Mouse (Mus musculus) lung, postnatal 0 days (tissue): ENCODE measurements around the gene Folr1.

Experiments
- CTCF ChIP-seq: IDR thresholded peaks from 2 replicates; pipeline ENCODE4 v1.5.1; 2016; ENCODE audit warnings: antibody characterized with exemption, mild to moderate bottlenecking
- EP300 ChIP-seq: IDR thresholded peaks from 2 replicates; pipeline ENCODE4 v1.6.1; 2016; ENCODE audit warnings: antibody characterized with exemption, mild to moderate bottlenecking, control low read depth

DNA sequence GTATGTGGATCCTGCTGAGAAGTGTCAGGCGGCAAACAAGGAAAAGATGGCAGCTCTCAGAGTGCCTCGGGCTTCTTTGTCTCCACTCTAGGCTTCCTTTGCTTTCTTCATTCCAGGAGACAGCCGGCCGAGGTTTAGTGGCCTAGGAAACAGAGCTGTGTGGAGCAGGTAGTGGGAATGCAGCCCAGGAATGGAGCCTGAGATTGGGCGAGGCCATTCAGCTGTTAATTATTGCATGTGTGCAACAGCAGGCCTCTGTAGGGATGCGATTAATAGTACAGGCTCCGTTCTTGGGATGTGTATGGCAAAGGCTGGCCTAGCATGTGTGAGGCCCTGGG lies 1.5 kb downstream of the Folr1 start:
- TF ChIP-seq EP300 (no peak), CTCF (no peak)
